Mouse (Mus musculus) frontal cortex, adult 2 months (tissue): ENCODE data around the gene Oat. TPM values are rescaled to one million over a fixed set of nuclear protein-coding genes. Genes with fewer than 3 reads are reported as not detected.

Source experiments
- DNase-seq, 2 experiments: peaks; one replicate each; pipeline ENCODE4 v3.0.0; 2022; ENCODE audit warnings: low spot score in 1 of 2; ENCODE audit errors: extremely low spot score in 1 of 2
- polyA plus RNA-seq: library from polyadenylated mRNA; depleted of rRNA; stranded (reverse); fragments of >200 nt; gene quantifications from 2 replicates; pipeline ENCODE4 v1.2.3, GENCODE M21; 2012; rRNA removed

Gene Oat
- polyA plus RNA-seq, 1 experiment: 97.4 TPM

- DNase-seq: peak; percentile 88 to 99
Measured at GRCm38 (mm10) chr7:132551351-132552126, 24.7 kb downstream of the Oat start.

GRCm38 (mm10) chr7:132547126-132547525 lies 29.1 kb downstream of the Oat start:
- no peak for DNase-seq

- DNase-seq: no peak
Measured at GRCm38 (mm10) chr7:132542427-132542826, 33.8 kb downstream of the Oat start.

GRCm38 (mm10) chr7:132541566-132541965 lies 34.6 kb downstream of the Oat start:
- no peak for DNase-seq

GRCm38 (mm10) chr7:132540597-132540996 lies 35.6 kb downstream of the Oat start:
- no peak for DNase-seq

GRCm38 (mm10) chr7:132529206-132529605 lies 47.0 kb downstream of the Oat start:
- DNase-seq: no peak

- DNase-seq: peak in 1 of 2 experiments; percentile 68
Measured at GRCm38 (mm10) chr7:132513419-132513982, 62.7 kb downstream of the Oat start.

- DNase-seq: no peak
Measured at GRCm38 (mm10) chr7:132509110-132509509, 67.1 kb downstream of the Oat start.

Other genes with a start within 250 kb of the Oat start
- 0.10 and 0.13 TPM in 2 replicates for gene Nkx1-2, start 23.2 kb upstream of the Oat start, polyA plus RNA-seq
- 29.0 and 29.2 TPM in 2 replicates for gene Lhpp, start 34.2 kb upstream of the Oat start, polyA plus RNA-seq
- 14.7 and 18.2 TPM in 2 replicates for gene Fam53b, start 237.5 kb upstream of the Oat start, polyA plus RNA-seq